Mouse (Mus musculus) forebrain, embryonic 12.5 days (tissue): ENCODE data around the gene Gm3336. TPM values are rescaled to one million over a fixed set of nuclear protein-coding genes. Genes with fewer than 3 reads are reported as not detected.

Experiments used
- ATAC-seq: fragments of 200-750 bp; cut with Nextera tagmentation; 2 replicates; pipeline ENCODE4 v1.8.0; 2017; ENCODE audit warnings: moderate TSS enrichment; ENCODE audit not compliant: low FRiP score
- H3K27ac ChIP-seq: fragments of 300-500 bp; sonication (generic); 2 replicates; pipeline ENCODE4 v1.5.1; 2016; ENCODE audit warnings: mild to moderate bottlenecking
- H3K27me3 ChIP-seq: fragments of 300-500 bp; sonication (generic); 2 replicates; pipeline ENCODE4 v1.6.1; 2016; ENCODE audit warnings: mild to moderate bottlenecking
- H3K36me3 ChIP-seq: fragments of 300-500 bp; sonication (generic); replicated peaks from 2 replicates; pipeline ENCODE4 v1.6.1; 2016; ENCODE audit warnings: mild to moderate bottlenecking
- H3K4me1 ChIP-seq: fragments of 300-500 bp; sonication (generic); 2 replicates; pipeline ENCODE4 v1.6.1; 2016
- H3K4me2 ChIP-seq: fragments of 300-500 bp; sonication (generic); 2 replicates; pipeline ENCODE4 v1.6.1; 2016; ENCODE audit warnings: mild to moderate bottlenecking, moderate library complexity
- H3K4me3 ChIP-seq: fragments of 300-500 bp; sonication (generic); replicated peaks from 2 replicates; pipeline ENCODE4 v1.5.1; 2016; ENCODE audit warnings: mild to moderate bottlenecking
- H3K9ac ChIP-seq: fragments of 300-500 bp; sonication (generic); 2 replicates; pipeline ENCODE4 v1.6.1; 2016; ENCODE audit warnings: mild to moderate bottlenecking
- H3K9me3 ChIP-seq: fragments of 300-500 bp; sonication (generic); 2 replicates; pipeline ENCODE4 v1.6.1; 2016
- WGBS: fragments of 180-500 bp; shearing (Covaris S2); methylation state at CpG from one replicate; pipeline ENCODE4 v1.1.7; 2016; 5-methylcytosine and 5-hydroxymethylcytosine counted together
- polyA plus RNA-seq: library from polyadenylated mRNA; unstranded; fragments of >200 nt; fragmentation: Nextera tagmentation; extraction: Ambion mirVana; gene quantifications from 2 replicates; pipeline ENCODE4 v1.2.1, GENCODE M21; 2016

The Gm3336 gene
- polyA plus RNA-seq, 1 experiment from 2014 or later, result not detected

DNA sequence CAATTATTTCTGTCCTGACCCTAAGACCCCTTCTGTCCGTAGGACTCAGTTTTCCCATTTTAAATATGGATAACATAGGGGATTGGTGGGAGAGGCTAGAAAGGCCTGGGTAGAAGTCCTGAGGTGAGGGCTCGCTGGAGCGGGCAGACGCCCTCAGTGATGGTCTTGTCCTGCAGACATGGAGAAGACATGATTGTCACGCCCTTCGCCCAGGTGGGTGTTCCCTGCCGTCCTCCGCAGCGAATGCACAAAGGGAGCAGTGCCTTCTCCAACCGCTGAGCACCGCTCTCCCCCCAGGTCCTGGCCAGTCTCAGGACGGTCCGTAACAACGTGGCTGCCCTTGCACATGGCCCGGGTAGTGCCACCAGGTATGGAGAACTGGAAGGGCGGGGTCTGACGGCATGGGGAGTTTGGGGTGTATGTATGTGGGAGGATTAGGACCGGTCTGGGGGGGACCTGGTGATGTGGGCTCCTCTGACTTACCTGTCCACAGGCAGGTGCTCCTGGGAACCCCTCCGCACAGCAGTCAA, 27.4 kb downstream of the Gm3336 start:
- H3K27me3 ChIP-seq, result peaks cover 96% of the 10 kb centered on the region
- 56% methylated on average over 19 of the region's 19 CpGs for WGBS

DNA sequence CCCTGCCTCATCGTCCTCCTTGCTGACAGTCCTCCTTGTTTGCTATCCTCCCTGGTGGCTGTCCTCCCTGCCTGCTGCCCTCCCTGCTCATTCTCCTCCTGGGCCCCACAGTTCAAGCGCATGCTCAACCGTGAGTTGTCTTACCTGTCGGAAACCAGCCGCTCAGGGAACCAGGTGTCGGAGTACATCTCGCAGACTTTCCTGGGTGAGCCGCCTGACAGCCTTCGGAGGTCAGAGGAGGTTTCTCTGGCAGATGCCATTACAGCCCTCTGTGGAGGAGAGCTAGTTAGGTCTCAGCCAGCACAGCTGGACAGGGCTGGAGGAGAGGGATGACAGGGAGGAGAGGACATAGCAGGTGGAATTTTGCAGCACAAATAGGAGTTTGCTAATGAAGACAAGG, 28.3 kb downstream of the Gm3336 start:
- Histone ChIP-seq H3K27me3 (peaks cover 87% of the 10 kb centered on the region), H3K9me3 (no peaks in the 10 kb centered on the region), H3K4me3 (no peak overlapping the region), H3K9ac (no peak overlapping the region), H3K4me2 (no peak overlapping the region), H3K4me1 (peaks cover 18% of the 10 kb centered on the region), H3K27ac (no peak overlapping the region), H3K36me3 (no peaks in the 10 kb centered on the region)
- WGBS, result 77% methylated on average over 9 of the region's 9 CpGs
- ATAC-seq, result no peak

More for the DNA sequence above, 27.4 kb downstream of the Gm3336 start:
- Histone ChIP-seq H3K27ac (no peak overlapping the region), H3K4me3 (no peak overlapping the region), H3K36me3 (no peaks in the 10 kb centered on the region), H3K9ac (no peak overlapping the region), H3K4me1 (peaks cover 18% of the 10 kb centered on the region), H3K4me2 (no peak overlapping the region), H3K9me3 (no peaks in the 10 kb centered on the region)
- no peak for ATAC-seq

DNA sequence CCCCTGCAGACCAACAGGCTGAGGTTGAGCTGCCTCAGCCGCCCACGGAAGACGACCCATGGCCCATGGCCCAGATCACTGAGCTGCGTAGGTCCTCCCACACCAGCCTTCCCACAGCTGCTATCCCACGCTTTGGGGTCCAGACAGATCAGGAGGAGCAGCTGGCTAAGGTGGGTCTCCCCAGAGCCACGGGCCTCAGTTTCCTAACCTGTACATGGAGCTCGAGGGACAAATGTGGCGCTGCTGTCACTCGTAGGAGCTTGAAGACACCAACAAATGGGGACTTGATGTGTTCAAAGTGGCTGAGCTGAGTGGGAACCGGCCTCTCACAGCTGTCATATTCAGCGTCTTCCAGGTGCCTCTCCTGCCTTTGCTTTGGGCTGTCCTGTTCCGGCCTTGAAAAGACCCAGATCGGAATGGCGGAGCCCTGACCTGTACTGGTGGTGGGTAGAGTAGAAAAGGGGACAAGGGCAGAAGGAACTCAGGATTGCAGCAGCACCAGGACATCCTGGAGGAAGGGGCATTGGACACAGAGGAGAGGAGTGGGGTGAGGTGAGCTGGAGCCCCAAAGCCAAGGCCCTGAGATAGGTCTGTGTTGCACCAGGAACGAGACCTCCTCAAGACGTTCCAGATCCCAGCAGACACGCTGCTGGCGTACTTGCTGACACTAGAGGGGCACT, 29.0 kb downstream of the Gm3336 start:
- ATAC-seq, result no peak
- H3K9ac ChIP-seq, result no peak overlapping the region
- H3K27me3 ChIP-seq, result peaks cover 80% of the 10 kb centered on the region
- H3K4me3 ChIP-seq, result no peak overlapping the region
- 91% methylated on average over 18 of the region's 18 CpGs for WGBS
- no peaks in the 10 kb centered on the region for H3K9me3 ChIP-seq
- H3K4me2 ChIP-seq, result no peak overlapping the region
- no peak overlapping the region for H3K27ac ChIP-seq
- H3K4me1 ChIP-seq, result peaks cover 18% of the 10 kb centered on the region
- no peaks in the 10 kb centered on the region for H3K36me3 ChIP-seq

DNA sequence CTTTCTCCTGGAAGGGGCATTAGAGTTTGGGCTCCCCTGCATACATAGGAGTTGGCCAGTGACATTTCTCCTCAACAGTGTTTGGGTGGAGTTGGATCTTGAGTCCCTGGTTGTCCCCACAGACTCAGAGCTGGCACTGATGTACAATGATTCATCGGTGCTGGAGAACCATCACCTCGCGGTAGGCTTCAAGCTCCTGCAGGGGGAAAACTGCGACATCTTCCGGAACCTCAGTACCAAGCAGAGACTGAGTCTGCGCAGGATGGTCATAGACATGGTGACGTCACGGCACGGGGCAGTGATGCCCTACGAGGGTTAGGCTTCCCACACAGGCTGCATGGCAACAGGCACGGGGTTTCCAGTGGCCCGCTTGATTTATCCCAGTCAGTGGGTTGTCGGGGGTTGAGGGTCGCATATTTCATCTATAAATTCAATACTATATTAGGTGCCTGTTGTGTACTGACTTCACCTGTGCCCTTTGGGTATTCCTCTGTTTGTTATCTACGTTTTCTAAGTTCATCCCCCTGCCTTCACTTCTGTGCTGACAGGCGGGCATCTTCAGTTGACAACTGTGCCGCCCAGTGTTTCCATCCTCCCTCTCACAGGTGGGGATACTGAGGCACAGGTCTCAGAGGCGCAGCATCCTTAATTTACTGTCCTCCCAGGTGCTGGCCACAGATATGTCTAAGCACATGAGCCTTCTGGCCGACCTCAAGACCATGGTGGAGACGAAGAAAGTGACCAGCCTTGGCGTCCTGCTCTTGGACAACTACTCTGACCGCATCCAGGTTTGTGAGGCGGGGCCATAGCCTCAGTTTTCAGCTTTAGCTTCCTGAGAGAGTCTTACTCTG, 30.1 kb downstream of the Gm3336 start:
- 88% methylated on average over 23 of the region's 23 CpGs for WGBS
- no peak overlapping the region for H3K27ac ChIP-seq
- H3K4me2 ChIP-seq, result no peak overlapping the region
- peaks cover 14% of the 10 kb centered on the region for H3K4me1 ChIP-seq
- no peak for ATAC-seq
- no peak overlapping the region for H3K4me3 ChIP-seq
- H3K36me3 ChIP-seq, result no peaks in the 10 kb centered on the region
- peaks cover 69% of the 10 kb centered on the region for H3K27me3 ChIP-seq
- no peak overlapping the region for H3K9ac ChIP-seq
- no peaks in the 10 kb centered on the region for H3K9me3 ChIP-seq

DNA sequence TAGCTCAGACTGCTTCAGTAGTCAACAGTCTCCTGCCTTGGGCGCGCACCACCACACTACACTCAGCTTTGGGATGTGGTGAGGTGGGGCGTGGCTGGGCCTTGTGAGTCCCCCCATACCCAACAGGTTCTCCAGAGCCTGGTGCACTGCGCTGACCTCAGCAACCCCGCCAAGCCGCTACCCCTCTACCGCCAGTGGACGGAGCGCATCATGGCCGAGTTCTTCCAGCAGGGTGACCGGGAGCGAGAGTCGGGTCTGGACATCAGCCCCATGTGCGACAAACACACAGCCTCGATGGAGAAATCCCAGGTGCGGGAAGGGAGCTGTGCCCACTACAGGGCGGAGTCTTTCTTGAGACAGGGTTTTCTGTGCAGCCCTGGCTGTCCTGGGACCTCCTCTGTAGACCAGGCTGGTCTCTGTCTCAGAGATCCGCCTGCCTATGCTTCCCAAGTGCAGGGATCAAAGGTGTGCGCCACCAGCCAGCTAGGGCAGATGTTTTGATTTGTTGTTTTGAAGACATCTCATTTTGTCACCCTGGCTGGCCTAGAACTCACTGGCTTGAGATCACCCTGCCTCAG, 30.8 kb downstream of the Gm3336 start:
- Histone ChIP-seq H3K27me3 (peaks cover 62% of the 10 kb centered on the region), H3K9ac (no peak overlapping the region), H3K9me3 (no peaks in the 10 kb centered on the region), H3K4me1 (peaks cover 8% of the 10 kb centered on the region), H3K4me3 (no peak overlapping the region), H3K4me2 (no peak overlapping the region), H3K27ac (no peak overlapping the region), H3K36me3 (no peaks in the 10 kb centered on the region)
- 83% methylated on average over 19 of the region's 19 CpGs for WGBS
- no peak for ATAC-seq

DNA sequence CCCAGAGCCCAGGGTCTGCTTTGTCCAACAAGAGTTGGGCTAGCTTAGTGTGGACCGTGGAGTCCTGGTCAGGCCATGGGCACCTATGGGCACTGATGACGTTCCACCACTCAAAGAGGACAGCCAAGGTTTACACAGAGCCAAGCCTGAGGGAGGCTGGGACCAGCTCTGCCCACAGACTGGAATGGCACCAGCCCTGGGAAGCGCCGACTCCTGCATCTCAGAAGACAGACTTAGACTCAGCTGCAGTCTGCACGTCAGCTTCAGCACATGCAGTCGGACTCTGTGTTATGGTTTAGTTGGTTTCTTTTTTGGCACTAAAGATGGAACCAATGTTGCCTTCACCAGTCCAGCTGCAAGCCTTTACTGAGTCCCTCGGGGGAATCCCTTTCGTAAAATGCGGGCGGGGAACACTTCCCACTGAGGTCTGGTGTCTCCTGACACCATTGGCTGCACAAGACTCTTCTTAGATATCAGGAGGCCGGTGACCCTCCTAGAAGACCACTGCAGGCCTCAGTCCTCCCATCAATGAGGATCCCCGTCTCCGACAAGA, 31.9 kb downstream of the Gm3336 start:
- peaks cover 52% of the 10 kb centered on the region for H3K27me3 ChIP-seq
- H3K27ac ChIP-seq, result no peak overlapping the region
- no peak for ATAC-seq
- H3K9me3 ChIP-seq, result no peaks in the 10 kb centered on the region
- WGBS, result 86% methylated on average over 13 of the region's 13 CpGs
- no peak overlapping the region for H3K4me3 ChIP-seq
- H3K4me1 ChIP-seq, result peaks cover 9% of the 10 kb centered on the region
- H3K36me3 ChIP-seq, result no peaks in the 10 kb centered on the region
- no peak overlapping the region for H3K9ac ChIP-seq
- no peak overlapping the region for H3K4me2 ChIP-seq

DNA sequence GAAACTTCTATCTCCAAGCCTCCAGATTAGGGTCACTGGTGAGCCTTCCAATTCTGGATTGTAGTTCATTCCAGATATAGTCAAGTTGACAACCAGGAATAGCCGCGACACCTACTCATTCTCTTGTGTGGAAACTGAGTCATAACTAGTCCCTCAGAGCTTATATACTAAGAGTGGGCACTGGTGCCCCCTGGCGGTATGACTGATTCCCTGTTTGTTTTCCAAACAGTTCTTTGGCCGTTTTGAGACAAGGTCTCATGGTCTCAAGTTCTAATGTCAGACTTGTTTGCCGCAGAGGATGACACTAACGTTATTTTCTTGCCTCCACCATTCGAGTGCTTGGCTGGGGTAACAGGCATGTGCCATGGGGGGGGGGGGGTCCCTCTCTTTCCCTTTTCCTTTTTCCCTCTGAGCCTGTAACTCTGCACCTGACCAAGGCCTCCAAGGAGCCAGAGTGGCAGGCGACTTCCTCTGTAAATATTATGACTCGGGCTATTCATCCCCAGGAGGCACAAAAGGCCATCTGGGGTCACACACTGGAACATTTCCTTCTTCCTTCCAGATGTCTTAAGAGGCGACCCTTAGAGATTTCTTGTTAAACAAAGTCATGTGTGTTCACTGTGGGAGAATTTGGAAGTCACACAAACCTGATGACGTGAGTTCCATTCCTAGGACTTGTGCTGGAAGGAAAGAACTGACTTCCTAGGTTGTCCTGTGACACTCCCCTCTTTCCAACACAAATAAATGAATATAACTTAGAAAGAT, 33.8 kb downstream of the Gm3336 start:
- Histone ChIP-seq H3K4me1 (peaks cover 19% of the 10 kb centered on the region), H3K9me3 (no peaks in the 10 kb centered on the region), H3K36me3 (peaks cover 9% of the 10 kb centered on the region), H3K27ac (no peak overlapping the region), H3K27me3 (peaks cover 32% of the 10 kb centered on the region), H3K9ac (no peak overlapping the region), H3K4me2 (no peak overlapping the region), H3K4me3 (no peak overlapping the region)
- WGBS, result 45% methylated on average over 11 of the region's 11 CpGs
- ATAC-seq, result no peak

DNA sequence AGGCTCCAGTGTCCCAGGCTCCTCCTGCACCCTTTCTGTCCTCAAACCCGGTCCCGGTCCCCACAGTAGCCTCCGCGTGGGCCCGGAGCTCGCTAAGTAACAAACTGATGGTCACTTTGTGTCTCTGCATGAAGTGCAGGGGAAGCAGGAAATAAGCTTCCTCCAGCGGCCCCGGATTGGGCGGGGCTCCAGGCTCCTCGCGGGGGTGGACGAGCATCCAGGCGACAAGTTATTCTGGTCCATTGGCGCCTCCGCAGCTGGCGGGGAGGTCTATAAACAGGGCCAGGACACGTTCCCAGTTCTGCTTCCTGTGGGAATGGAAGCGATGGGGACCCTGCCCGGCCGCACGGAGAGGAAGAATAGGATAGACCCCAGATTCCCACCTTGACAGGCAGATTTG, 34.8 kb downstream of the Gm3336 start:
- peaks cover 19% of the 10 kb centered on the region for H3K36me3 ChIP-seq
- H3K27me3 ChIP-seq, result peaks cover 22% of the 10 kb centered on the region
- no peak for ATAC-seq
- H3K4me3 ChIP-seq, result 0 out of 2 replicates have a peak overlapping the region, but pooled peaks have one; percentile 8
- no peak overlapping the region for H3K9ac ChIP-seq
- H3K4me2 ChIP-seq, result no peak overlapping the region
- no peaks in the 10 kb centered on the region for H3K9me3 ChIP-seq
- peak overlapping the region; percentile 19; the same call in 1 of the 2 replicates for H3K27ac ChIP-seq
- H3K4me1 ChIP-seq, result peaks cover 24% of the 10 kb centered on the region
- WGBS, result 40% methylated on average over 21 of the region's 21 CpGs

DNA sequence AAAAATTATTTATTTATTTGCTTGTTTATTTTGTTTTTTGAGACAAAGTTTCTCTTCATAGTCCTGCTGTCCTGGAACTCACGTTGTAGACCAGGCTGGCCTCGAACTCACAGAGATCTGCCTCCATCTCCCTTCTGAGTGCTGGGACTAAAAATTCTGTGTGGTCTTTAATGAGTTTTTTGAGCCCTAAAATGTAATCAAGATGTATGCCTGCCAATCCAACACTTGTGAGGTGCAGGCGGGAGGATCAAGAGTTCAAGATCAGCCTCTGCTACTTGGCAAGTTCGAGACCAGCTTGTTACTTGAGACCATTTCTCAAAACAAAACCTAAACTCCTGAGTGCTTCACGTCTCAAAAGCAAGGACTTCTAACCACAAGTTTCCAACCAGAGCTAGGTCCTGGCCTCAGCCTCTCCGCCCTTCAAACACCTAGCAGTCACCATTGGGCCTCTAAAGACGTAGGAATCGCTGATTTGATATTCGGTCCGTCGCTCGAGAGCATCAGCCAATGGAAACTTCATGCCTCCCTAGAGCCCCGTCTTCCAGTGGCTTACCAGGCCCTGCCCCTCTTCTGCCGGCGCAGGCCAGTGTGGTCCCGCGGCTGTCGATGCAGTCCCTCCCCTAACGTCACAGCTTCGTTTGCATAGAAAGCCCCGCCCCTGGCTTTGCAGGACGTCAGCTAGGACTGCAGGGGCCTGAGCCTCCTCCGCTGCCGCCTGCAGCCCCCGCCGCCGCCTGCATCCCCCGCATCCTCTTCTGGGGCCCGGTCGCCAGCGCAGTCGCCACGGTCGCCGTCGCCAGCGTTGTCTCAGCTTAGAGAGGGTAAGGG, 35.9 kb downstream of the Gm3336 start, which contains the start of gene Rab3a:
Rab3a (plus strand) TSS at position 637 of the 828 bp plus-strand sequence.
- WGBS, result 9% methylated on average over 37 of the region's 37 CpGs
- peak within 1 kb of the TSS; percentile 96 for H3K4me2 ChIP-seq
- no peaks in the 10 kb centered on the region for H3K9me3 ChIP-seq
- peaks cover 11% of the 10 kb centered on the region for H3K27me3 ChIP-seq
- peak within 1 kb of the TSS; percentile 81 for H3K27ac ChIP-seq
- H3K36me3 ChIP-seq, result peaks cover 25% of the 10 kb centered on the region
- H3K4me3 ChIP-seq, result peak within 1 kb of the TSS; percentile 67
- peak within 1 kb of the TSS; percentile 86 for H3K9ac ChIP-seq
- H3K4me1 ChIP-seq, result peaks cover 30% of the 10 kb centered on the region
- ATAC-seq, result peak; percentile 99

DNA sequence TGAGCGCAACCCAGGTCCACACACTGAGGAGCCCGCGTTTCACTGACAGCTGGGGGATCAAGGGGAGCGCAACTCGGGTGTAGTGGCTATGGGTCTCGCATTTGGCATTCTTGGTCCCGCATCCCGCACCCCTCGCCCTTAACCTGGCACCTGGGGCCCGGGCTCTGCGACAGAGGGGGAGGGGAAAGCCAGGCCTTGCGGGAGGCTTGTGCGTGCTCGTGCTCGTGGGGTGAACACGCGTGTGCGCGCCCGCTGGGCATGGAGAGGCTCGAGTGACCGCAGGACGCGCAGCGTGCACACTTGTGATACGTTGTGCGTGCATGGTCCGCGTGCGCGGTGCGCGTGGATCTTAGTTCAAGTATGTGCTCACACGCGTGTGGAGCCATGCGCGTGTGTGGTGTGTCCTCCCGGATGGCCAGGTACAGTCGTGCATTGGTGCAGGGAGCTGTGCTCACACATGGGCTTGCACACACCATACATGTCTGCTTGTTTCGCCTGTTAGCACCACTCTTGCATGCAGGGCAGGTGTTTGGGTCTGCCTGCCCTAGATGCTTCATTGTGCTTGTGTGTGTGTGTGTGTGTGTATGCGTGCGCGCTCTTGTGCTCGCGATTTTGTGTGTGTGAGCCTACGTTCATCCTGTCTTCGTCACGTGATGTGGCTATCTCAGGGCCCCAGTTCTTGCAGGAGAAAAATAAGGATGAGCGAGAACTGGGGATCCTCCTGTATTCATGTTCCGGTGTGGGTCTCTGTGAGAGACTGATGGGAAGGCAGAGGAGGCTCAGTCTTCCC, 36.7 kb downstream of the Gm3336 start:
- peak; percentile 34 for ATAC-seq
- H3K4me2 ChIP-seq, result peak overlapping the region; percentile 96
- WGBS, result 15% methylated on average over 50 of the region's 50 CpGs
- no peaks in the 10 kb centered on the region for H3K9me3 ChIP-seq
- peaks cover 25% of the 10 kb centered on the region for H3K36me3 ChIP-seq
- peak overlapping the region; percentile 86 for H3K9ac ChIP-seq
- peaks cover 4% of the 10 kb centered on the region; the same call in 1 of the 2 replicates for H3K27me3 ChIP-seq
- peak overlapping the region; percentile 67 for H3K4me3 ChIP-seq
- peak overlapping the region; percentile 81 for H3K27ac ChIP-seq
- peaks cover 37% of the 10 kb centered on the region for H3K4me1 ChIP-seq
